In the genomic region with DNA sequence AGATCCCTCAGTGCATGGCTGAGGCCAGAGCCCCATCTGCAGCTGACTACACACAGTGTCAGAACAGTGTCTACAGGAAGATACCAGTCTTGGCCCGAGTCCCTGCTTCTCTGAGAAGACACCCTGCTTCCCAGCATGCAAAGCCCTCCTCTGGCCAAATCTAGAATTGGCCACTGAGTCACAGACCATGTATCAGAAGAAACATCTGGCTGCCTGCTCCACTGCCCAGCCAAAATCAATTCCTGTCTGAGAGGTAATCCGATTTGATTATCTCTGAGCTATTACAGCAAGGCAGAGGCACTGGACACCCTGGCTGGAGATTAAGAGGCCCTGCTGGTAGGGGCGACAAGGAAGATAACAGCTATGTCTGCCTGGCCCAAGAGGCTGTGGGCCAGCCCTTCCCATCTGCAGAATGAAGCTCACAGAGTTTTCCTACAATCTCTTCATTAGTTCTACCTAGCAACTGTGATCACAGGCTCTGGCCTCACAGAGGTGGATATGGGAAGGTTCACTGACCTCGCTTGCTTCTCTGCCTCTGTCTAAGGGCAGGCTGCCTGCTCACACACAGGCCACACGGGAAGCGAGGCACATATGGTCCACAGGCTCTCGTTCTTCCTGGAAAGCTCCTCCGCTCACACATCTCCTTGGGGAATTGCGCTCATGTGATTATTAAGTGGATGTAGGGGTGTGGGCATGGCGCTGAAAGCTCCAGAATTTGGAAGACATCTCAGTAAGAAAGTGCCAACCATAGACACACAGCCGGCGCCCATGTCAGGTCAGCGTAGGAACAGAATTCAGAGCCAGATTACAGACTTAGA, we compare ENCODE assay signal across 8 mouse cellular contexts.
DNase-seq lines count a peak whose midpoint lies in the region; ATAC-seq lines count a peak whose summit lies in the region.

No protein-coding gene starts in this region.

- WGBS in intestine, embryonic 16.5 days = 66% methylated on average over 13 of the region's 13 CpGs

- no peaks in the 10 kb centered on the region for H3K9me3 ChIP-seq in intestine, embryonic 16.5 days (ENCODE audit: control insufficient read depth, low read length)

- H3K4me3 ChIP-seq in intestine, embryonic 16.5 days (ENCODE audit: low read length) = no peak overlapping the region

- H3K27me3 ChIP-seq in intestine, embryonic 16.5 days (replicated peaks; ENCODE audit: control insufficient read depth, insufficient read depth, low read length) = no peaks in the 10 kb centered on the region

- no peak overlapping the region for H3K4me2 ChIP-seq in intestine, embryonic 16.5 days (ENCODE audit: low read depth, low read length)

- no peak overlapping the region for H3K9ac ChIP-seq in intestine, embryonic 16.5 days (ENCODE audit: low read depth, low read length)

- intact Hi-C loops in left cerebral cortex, postnatal 4 days (cut with DNase I) = no loop called here
- intact Hi-C loops in left cerebral cortex, postnatal 10 days (cut with DNase I) = no loop called here

- no peak overlapping the region for H3K27ac ChIP-seq in intestine, embryonic 16.5 days (ENCODE audit: low read length)

- ATAC-seq in intestine, embryonic 16.5 days = peak; percentile 36

- H3K4me1 ChIP-seq in intestine, embryonic 16.5 days (ENCODE audit: control insufficient read depth, insufficient read depth, low read length) = 0 out of 2 replicates have a peak, but pooled peaks cover 6% of the 10 kb centered on the region

- H3K36me3 ChIP-seq in intestine, embryonic 16.5 days (ENCODE audit: control insufficient read depth, insufficient read depth, low read length) = no peaks in the 10 kb centered on the region

- DNase-seq in left cerebral cortex, postnatal 4 days = peak; percentile 78
- DNase-seq in left cerebral cortex, adult 8-10 months (ENCODE audit: low spot score in 2 of 2) = no peak
- DNase-seq in forelimb bud, embryonic 11.5 days (ENCODE audit: low read depth, low spot score) = peak; percentile 46
- peak; percentile 56 for DNase-seq in retina, embryonic 14.5 days (ENCODE audit: low spot score)
- no peak for DNase-seq in spleen, postnatal 10 days (ENCODE audit: low spot score in 2 of 2)
- no peak for DNase-seq in cerebellum, adult 18-20 months
- DNase-seq in left cerebral cortex, postnatal 10 days (ENCODE audit: extremely low spot score in 1 of 2, low spot score in 2 of 2) = no peak

Comparison
In these comparisons a context has a peak if more than half of its experiments do, and no peak if none do; other contexts are left out.
1. DNase-seq: peak in left cerebral cortex, postnatal 4 days (single experiment), forelimb bud, embryonic 11.5 days (single experiment) and retina, embryonic 14.5 days (single experiment); none in left cerebral cortex, adult 8-10 months (0 of 2), spleen, postnatal 10 days (0 of 2), cerebellum, adult 18-20 months (0 of 2) and left cerebral cortex, postnatal 10 days (0 of 2).